Mouse (Mus musculus): Measurements from ENCODE around the gene Nudt17. TPM values are rescaled to one million over a fixed set of nuclear protein-coding genes. Genes with fewer than 3 reads are reported as not detected.
"Not testable (repeated sequence)": the region's sequence is repeated elsewhere in the genome, so short reads cannot be mapped to it uniquely, and the experiment has no call there.

The Nudt17 gene
- polyA plus RNA-seq, 1 experiment from 2014 or later: 6.2 TPM

- peaks cover 21% of the 10 kb centered on the region for H3K4me1 ChIP-seq (ENCODE audit: control insufficient read depth, insufficient read depth, low read length)
- peak within 1 kb of the TSS; percentile 95 for H3K27ac ChIP-seq (ENCODE audit: low read length)
- under 1% methylated on average over 34 of the region's 35 CpGs for WGBS
- H3K9me3 ChIP-seq (replicated peaks; ENCODE audit: control insufficient read depth, low read length): no peaks in the 10 kb centered on the region
- peaks cover 16% of the 10 kb centered on the region for H3K36me3 ChIP-seq (ENCODE audit: control insufficient read depth, insufficient read depth)
- no peaks in the 10 kb centered on the region for H3K27me3 ChIP-seq (ENCODE audit: control insufficient read depth, insufficient read depth, low read length)
- ATAC-seq (replicated peaks; ENCODE audit: extremely low read depth, insufficient read depth, low FRiP score): peak; percentile 87
- peak within 1 kb of the TSS; percentile 90 for H3K4me2 ChIP-seq (ENCODE audit: low read depth, low read length)
- peak within 1 kb of the TSS; percentile 93 for H3K4me3 ChIP-seq (ENCODE audit: low read length)
- peak within 1 kb of the TSS; percentile 95 for H3K9ac ChIP-seq (ENCODE audit: low read length)
These were observed 12.1 kb downstream of the Nudt17 start, which contains the start of gene Pias3 for GRCm38 (mm10) chr3:96696198-96696765. TSS of gene Pias3 (plus strand) at chr3:96696384.

GRCm38 (mm10) chr3:96693579-96693978, 14.8 kb downstream of the Nudt17 start:
- WGBS: 79% methylated on average over 1 of the region's 1 CpGs
- Histone ChIP-seq H3K9me3 (replicated peaks; ENCODE audit: control insufficient read depth, low read length) (no peaks in the 10 kb centered on the region), H3K27ac (ENCODE audit: low read length) (no peak overlapping the region), H3K9ac (ENCODE audit: low read length) (no peak overlapping the region), H3K4me1 (ENCODE audit: control insufficient read depth, insufficient read depth, low read length) (peaks cover 21% of the 10 kb centered on the region), H3K4me2 (ENCODE audit: low read depth, low read length) (no peak overlapping the region), H3K4me3 (ENCODE audit: low read length) (no peak overlapping the region), H3K27me3 (ENCODE audit: control insufficient read depth, insufficient read depth, low read length) (no peaks in the 10 kb centered on the region), H3K36me3 (ENCODE audit: control insufficient read depth, insufficient read depth) (no peaks in the 10 kb centered on the region)
- ATAC-seq (replicated peaks; ENCODE audit: extremely low read depth, insufficient read depth, low FRiP score): no peak

GRCm38 (mm10) chr3:96692506-96692905, 15.9 kb downstream of the Nudt17 start:
- H3K36me3 ChIP-seq (ENCODE audit: control insufficient read depth, insufficient read depth): no peaks in the 10 kb centered on the region
- ATAC-seq (replicated peaks; ENCODE audit: extremely low read depth, insufficient read depth, low FRiP score): no peak

GRCm38 (mm10) chr3:96690298-96690697, 18.1 kb downstream of the Nudt17 start:
- WGBS: 48% methylated on average over 3 of the region's 3 CpGs
- peaks cover 2% of the 10 kb centered on the region; the same call in 1 of the 2 replicates for H3K27me3 ChIP-seq (ENCODE audit: control insufficient read depth, insufficient read depth, low read length)
- no peaks in the 10 kb centered on the region for H3K9me3 ChIP-seq (replicated peaks; ENCODE audit: control insufficient read depth, low read length)
- H3K4me2 ChIP-seq (ENCODE audit: low read depth, low read length): no peak overlapping the region
- H3K27ac ChIP-seq (ENCODE audit: low read length): no peak overlapping the region
- ATAC-seq (replicated peaks; ENCODE audit: extremely low read depth, insufficient read depth, low FRiP score): no peak
- H3K4me1 ChIP-seq (ENCODE audit: control insufficient read depth, insufficient read depth, low read length): peaks cover 5% of the 10 kb centered on the region; the same call in 1 of the 2 replicates
- no peaks in the 10 kb centered on the region for H3K36me3 ChIP-seq (ENCODE audit: control insufficient read depth, insufficient read depth)
- H3K9ac ChIP-seq (ENCODE audit: low read length): no peak overlapping the region
- H3K4me3 ChIP-seq (ENCODE audit: low read length): no peak overlapping the region

More at GRCm38 (mm10) chr3:96692506-96692905, 15.9 kb downstream of the Nudt17 start:
- no peak overlapping the region for H3K4me2 ChIP-seq (ENCODE audit: low read depth, low read length)
- no peak overlapping the region for H3K9ac ChIP-seq (ENCODE audit: low read length)
- H3K27ac ChIP-seq (ENCODE audit: low read length): no peak overlapping the region
- H3K4me3 ChIP-seq (ENCODE audit: low read length): no peak overlapping the region
- 19% methylated on average over 3 of the region's 3 CpGs for WGBS
- no peaks in the 10 kb centered on the region for H3K9me3 ChIP-seq (replicated peaks; ENCODE audit: control insufficient read depth, low read length)
- H3K27me3 ChIP-seq (ENCODE audit: control insufficient read depth, insufficient read depth, low read length): no peaks in the 10 kb centered on the region
- peaks cover 14% of the 10 kb centered on the region for H3K4me1 ChIP-seq (ENCODE audit: control insufficient read depth, insufficient read depth, low read length)

DNA sequence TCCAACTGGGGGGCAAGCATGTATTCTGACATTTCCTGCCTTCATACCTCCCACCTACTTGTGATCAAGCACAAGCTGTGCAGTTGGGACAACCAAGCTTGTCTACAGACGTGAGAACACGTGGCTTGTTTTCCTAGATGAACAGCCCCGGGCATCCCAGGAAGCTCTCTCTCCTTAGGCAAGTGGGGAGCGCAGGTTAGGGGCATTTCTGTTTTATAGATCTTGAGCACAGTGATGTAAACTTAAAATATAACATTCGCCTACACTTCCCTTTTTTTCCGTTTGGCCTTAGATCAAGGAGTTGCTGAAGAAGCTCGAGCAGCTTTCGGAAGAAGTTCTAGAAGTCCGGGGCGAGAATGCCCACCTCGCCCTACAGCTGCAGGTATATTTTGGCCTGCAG, 19.5 kb downstream of the Nudt17 start:
- whole genome bisulfite sequencing: 71% methylated on average over 11 of the region's 11 CpGs
- H3K36me3 ChIP-seq (ENCODE audit: control insufficient read depth, insufficient read depth): no peaks in the 10 kb centered on the region
- H3K4me2 ChIP-seq (ENCODE audit: low read depth, low read length): no peak overlapping the region
- H3K9me3 ChIP-seq (replicated peaks; ENCODE audit: control insufficient read depth, low read length): no peaks in the 10 kb centered on the region
- no peak for ATAC-seq (replicated peaks; ENCODE audit: extremely low read depth, insufficient read depth, low FRiP score)
- peaks cover 7% of the 10 kb centered on the region; the same call in 1 of the 2 replicates for H3K27me3 ChIP-seq (ENCODE audit: control insufficient read depth, insufficient read depth, low read length)
- H3K4me1 ChIP-seq (ENCODE audit: control insufficient read depth, insufficient read depth, low read length): peaks cover 6% of the 10 kb centered on the region; the same call in 1 of the 2 replicates
- no peak overlapping the region for H3K9ac ChIP-seq (ENCODE audit: low read length)
- H3K27ac ChIP-seq (ENCODE audit: low read length): no peak overlapping the region
- no peak overlapping the region for H3K4me3 ChIP-seq (ENCODE audit: low read length)

DNA sequence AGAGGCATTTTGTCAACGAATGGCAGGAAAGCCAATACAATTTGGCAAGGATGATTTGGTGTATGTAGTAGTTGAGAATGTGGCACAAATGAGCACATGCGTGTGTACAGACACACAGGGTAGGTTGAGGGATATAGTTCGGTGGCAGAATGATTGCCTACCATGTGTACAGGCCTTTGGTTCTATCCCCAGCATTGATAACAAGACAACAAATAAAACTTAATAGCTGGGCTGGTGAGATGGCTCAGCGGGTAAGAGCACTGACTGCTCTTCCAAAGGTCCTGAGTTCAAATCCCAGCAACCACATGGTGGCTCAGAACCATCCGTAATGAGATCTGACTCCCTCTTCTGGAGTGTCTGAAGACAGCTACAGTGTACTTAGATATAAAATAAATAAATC, 22.3 kb downstream of the Nudt17 start:
- H3K27ac ChIP-seq (ENCODE audit: low read length); H3K4me1 ChIP-seq (ENCODE audit: control insufficient read depth, insufficient read depth, low read length); H3K4me2 ChIP-seq (ENCODE audit: low read depth, low read length); H3K4me3 ChIP-seq (ENCODE audit: low read length); ATAC-seq (replicated peaks; ENCODE audit: extremely low read depth, insufficient read depth, low FRiP score); H3K9me3 ChIP-seq (replicated peaks; ENCODE audit: control insufficient read depth, low read length); H3K9ac ChIP-seq (ENCODE audit: low read length); H3K36me3 ChIP-seq (ENCODE audit: control insufficient read depth, insufficient read depth): not testable (repeated sequence)
- WGBS: 89% methylated on average over 5 of the region's 5 CpGs
- H3K27me3 ChIP-seq (ENCODE audit: control insufficient read depth, insufficient read depth, low read length): peaks cover 12% of the 10 kb centered on the region; the same call in 1 of the 2 replicates

DNA sequence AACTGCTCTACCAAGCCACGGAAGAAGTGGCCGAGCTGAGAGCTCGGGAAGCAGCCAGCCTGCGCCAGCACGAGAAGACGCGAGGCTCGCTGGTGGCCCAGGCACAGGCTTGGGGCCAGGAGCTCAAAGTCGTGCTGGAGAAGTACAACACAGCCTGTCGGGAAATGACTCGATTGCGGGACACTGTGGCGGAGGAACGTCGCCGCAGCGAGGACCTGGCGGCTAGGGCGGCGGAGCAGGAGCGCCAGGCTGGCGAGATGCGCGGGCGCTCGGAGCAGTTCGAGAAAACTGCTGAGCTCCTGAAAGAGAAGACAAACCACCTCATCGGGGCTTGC, 23.6 kb downstream of the Nudt17 start:
- peak overlapping the region; percentile 45 for H3K4me3 ChIP-seq (ENCODE audit: low read length)
- H3K4me2 ChIP-seq (ENCODE audit: low read depth, low read length): peak overlapping the region; percentile 69
- peaks cover 12% of the 10 kb centered on the region; the same call in 1 of the 2 replicates for H3K27me3 ChIP-seq (ENCODE audit: control insufficient read depth, insufficient read depth, low read length)
- ATAC-seq (replicated peaks; ENCODE audit: extremely low read depth, insufficient read depth, low FRiP score): no peak
- H3K27ac ChIP-seq (ENCODE audit: low read length): no peak overlapping the region
- H3K4me1 ChIP-seq (ENCODE audit: control insufficient read depth, insufficient read depth, low read length): peaks cover 6% of the 10 kb centered on the region; the same call in 1 of the 2 replicates
- no peaks in the 10 kb centered on the region for H3K9me3 ChIP-seq (replicated peaks; ENCODE audit: control insufficient read depth, low read length)
- H3K36me3 ChIP-seq (ENCODE audit: control insufficient read depth, insufficient read depth): no peaks in the 10 kb centered on the region
- 6% methylated on average over 28 of the region's 28 CpGs for WGBS
- peak overlapping the region; percentile 63 for H3K9ac ChIP-seq (ENCODE audit: low read length)

DNA sequence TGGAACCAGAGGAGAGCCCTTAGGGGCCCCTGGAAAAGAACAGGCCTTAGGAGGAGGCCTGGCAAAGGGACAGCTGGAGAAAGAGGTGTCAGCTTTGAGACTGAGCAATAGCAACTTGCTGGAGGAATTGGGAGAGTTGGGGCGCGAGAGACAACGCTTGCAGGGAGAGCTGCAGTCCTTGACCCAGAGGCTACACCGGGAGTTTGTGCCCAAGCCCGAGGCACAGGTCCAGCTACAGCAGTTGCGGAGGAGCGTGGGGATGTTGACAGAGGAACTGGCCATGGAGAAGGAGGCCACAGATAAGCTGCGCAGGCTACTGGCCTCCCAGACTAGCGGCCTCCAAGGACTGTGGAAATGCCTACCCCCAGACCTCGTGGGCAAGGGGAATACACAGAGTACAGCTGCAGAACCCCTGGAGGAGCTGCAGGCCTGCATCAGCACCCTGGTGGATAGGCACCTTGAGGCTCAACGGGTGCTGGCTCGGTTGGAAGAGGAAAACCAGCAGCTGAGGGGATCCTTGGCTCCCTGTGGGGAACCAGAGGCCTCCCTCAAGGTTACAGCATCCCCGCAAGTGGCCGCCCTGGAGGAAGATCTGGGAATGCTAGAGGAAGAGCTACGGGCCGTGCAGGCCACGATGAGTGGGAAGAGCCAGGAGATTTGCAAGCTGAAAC, 24.1 kb downstream of the Nudt17 start:
- no peak for ATAC-seq (replicated peaks; ENCODE audit: extremely low read depth, insufficient read depth, low FRiP score)
- H3K27ac ChIP-seq (ENCODE audit: low read length): no peak overlapping the region
- 45% methylated on average over 17 of the region's 17 CpGs for WGBS
- peak overlapping the region; percentile 45 for H3K4me3 ChIP-seq (ENCODE audit: low read length)
- no peaks in the 10 kb centered on the region for H3K36me3 ChIP-seq (ENCODE audit: control insufficient read depth, insufficient read depth)
- H3K9me3 ChIP-seq (replicated peaks; ENCODE audit: control insufficient read depth, low read length): no peaks in the 10 kb centered on the region
- peak overlapping the region; percentile 69 for H3K4me2 ChIP-seq (ENCODE audit: low read depth, low read length)
- peaks cover 6% of the 10 kb centered on the region; the same call in 1 of the 2 replicates for H3K4me1 ChIP-seq (ENCODE audit: control insufficient read depth, insufficient read depth, low read length)
- peak overlapping the region; percentile 63 for H3K9ac ChIP-seq (ENCODE audit: low read length)
- H3K27me3 ChIP-seq (ENCODE audit: control insufficient read depth, insufficient read depth, low read length): peaks cover 12% of the 10 kb centered on the region; the same call in 1 of the 2 replicates

DNA sequence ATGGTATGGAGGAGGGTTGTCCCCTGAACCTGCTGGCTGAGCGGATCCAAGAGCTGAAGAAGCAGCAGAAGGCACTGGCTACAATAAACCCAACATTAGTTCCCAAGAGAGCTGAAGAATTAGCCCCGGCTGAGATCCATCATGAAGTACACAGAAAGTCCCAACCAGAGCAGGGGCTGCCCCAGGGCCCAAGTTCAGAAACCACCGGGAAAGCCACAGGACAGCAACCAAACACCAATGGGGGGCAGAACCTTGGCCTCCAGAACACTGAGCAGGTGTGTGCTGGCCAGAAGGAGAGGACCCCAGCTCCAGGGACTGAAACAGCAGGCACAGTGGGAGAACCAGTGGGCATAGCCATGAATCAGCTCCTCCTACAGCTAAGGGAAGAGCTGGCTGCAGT, 24.9 kb downstream of the Nudt17 start:
- H3K9ac ChIP-seq (ENCODE audit: low read length): no peak overlapping the region
- 84% methylated on average over 3 of the region's 3 CpGs for WGBS
- no peak overlapping the region for H3K4me2 ChIP-seq (ENCODE audit: low read depth, low read length)
- peaks cover 6% of the 10 kb centered on the region; the same call in 1 of the 2 replicates for H3K4me1 ChIP-seq (ENCODE audit: control insufficient read depth, insufficient read depth, low read length)
- H3K27ac ChIP-seq (ENCODE audit: low read length): no peak overlapping the region
- no peaks in the 10 kb centered on the region for H3K9me3 ChIP-seq (replicated peaks; ENCODE audit: control insufficient read depth, low read length)
- H3K4me3 ChIP-seq (ENCODE audit: low read length): no peak overlapping the region
- ATAC-seq (replicated peaks; ENCODE audit: extremely low read depth, insufficient read depth, low FRiP score): no peak
- peaks cover 12% of the 10 kb centered on the region; the same call in 1 of the 2 replicates for H3K27me3 ChIP-seq (ENCODE audit: control insufficient read depth, insufficient read depth, low read length)
- H3K36me3 ChIP-seq (ENCODE audit: control insufficient read depth, insufficient read depth): no peaks in the 10 kb centered on the region

Data from heart, embryonic 16.5 days (tissue).